Mouse (Mus musculus) myocyte (in vitro differentiated cells): ENCODE results near the gene Pdilt.

ENCODE experiments used
- CEBPB ChIP-seq: IDR thresholded peaks from 2 replicates; pipeline ENCODE4 v1.6.1; 2011; ENCODE audit warnings: mild to moderate bottlenecking, moderate library complexity; ENCODE audit not compliant: poor library complexity, insufficient read depth, severe bottlenecking
- E2F4 ChIP-seq: IDR thresholded peaks from one replicate; pipeline ENCODE4 v1.6.1; 2011; ENCODE audit warnings: mild to moderate bottlenecking, control low read depth, moderate library complexity; ENCODE audit not compliant: insufficient read depth
- MAX ChIP-seq: IDR thresholded peaks from one replicate; pipeline ENCODE4 v1.6.1; 2011; ENCODE audit warnings: low read depth, mild to moderate bottlenecking, control low read depth
- POLR2A ChIP-seq: IDR thresholded peaks from one replicate; pipeline ENCODE4 v1.6.1; 2011; ENCODE audit warnings: low read depth, mild to moderate bottlenecking, control low read depth, moderate library complexity; ENCODE audit not compliant: insufficient read length
- POLR2AphosphoS2 ChIP-seq: IDR thresholded peaks from one replicate; pipeline ENCODE4 v1.6.1; 2011; ENCODE audit warnings: low read depth, control low read depth; ENCODE audit not compliant: insufficient read length
- REST ChIP-seq: IDR thresholded peaks from one replicate; pipeline ENCODE4 v1.6.1; 2011; ENCODE audit warnings: mild to moderate bottlenecking, control low read depth, moderate library complexity; ENCODE audit not compliant: insufficient read depth, insufficient read length
- TCF12 ChIP-seq: IDR thresholded peaks from one replicate; pipeline ENCODE4 v1.6.1; 2011; ENCODE audit warnings: mild to moderate bottlenecking, control low read depth; ENCODE audit not compliant: poor library complexity, insufficient read depth, severe bottlenecking
- USF1 ChIP-seq: IDR thresholded peaks from one replicate; pipeline ENCODE4 v1.6.1; 2011; ENCODE audit warnings: low read depth, mild to moderate bottlenecking, control low read depth, moderate library complexity

DNA sequence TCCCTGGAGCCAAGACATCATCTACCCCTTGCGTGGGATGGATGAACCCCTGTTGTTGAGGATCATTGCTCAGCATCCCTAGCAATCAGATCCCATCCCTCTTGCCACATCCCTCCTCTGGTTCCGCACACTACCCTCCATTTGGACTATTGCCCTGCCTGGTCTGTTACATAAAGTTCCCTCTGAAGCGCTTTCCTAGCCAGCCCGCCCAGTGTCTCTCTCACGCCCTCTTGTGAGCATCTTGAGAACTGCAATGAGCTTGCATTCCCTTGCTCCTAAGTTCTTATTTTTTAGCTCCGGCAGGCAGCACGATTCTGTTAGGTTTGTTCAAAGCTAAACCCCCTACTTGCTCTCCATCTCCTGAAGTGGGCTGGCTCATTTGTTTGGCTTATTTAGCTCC is 10.2 kb downstream of the Pdilt start:
- TF ChIP-seq POLR2AphosphoS2: no peak
- no peak for TF ChIP-seq POLR2A
- no peak for TF ChIP-seq REST
- no peak for TF ChIP-seq CEBPB
- no peak for TF ChIP-seq MAX
- no peak for TF ChIP-seq TCF12
- no peak for TF ChIP-seq USF1
- TF ChIP-seq E2F4: no peak
